Mouse (Mus musculus): ENCODE measurements at regions not wholly inside any gene's neighbourhood (a gene's known extent, or its start where the extent isn't known, plus 50 kb on each side); places are given as distances from the start of the nearest gene placed in this dataset.
"Not testable (repeated sequence)": the region's sequence is repeated elsewhere in the genome, so short reads cannot be mapped to it uniquely, and the experiment has no call there.

- peak overlapping the region; percentile 17; the same call in 1 of the 2 replicates for H3K27ac ChIP-seq (ENCODE audit: insufficient read depth, low read length)
- peaks cover 2% of the 10 kb centered on the region; the same call in 1 of the 2 replicates for H3K4me1 ChIP-seq (ENCODE audit: control insufficient read depth, insufficient read depth, low read length)
- H3K4me3 ChIP-seq (ENCODE audit: insufficient read depth, low read length), result no peak overlapping the region
- TF ChIP-seq POLR2A (IDR thresholded peaks at IDR 0.05; ENCODE audit: low read depth, low read length) (no peak), CTCF (IDR thresholded peaks at IDR 0.05; ENCODE audit: borderline replicate concordance, insufficient read depth, low read length) (no peak)
Measured at GRCm38 (mm10) chr6:31132396-31133190, 173.7 kb upstream of the Klf14 start.

GRCm38 (mm10) chr6:31133896-31134735, 175.2 kb upstream of the Klf14 start:
- Histone ChIP-seq H3K27ac (ENCODE audit: insufficient read depth, low read length) (0 out of 2 replicates have a peak overlapping the region, but pooled peaks have one; percentile 16), H3K4me3 (ENCODE audit: insufficient read depth, low read length) (no peak overlapping the region), H3K4me1 (ENCODE audit: control insufficient read depth, insufficient read depth, low read length) (peaks cover 2% of the 10 kb centered on the region; the same call in 1 of the 2 replicates)
- no peak for TF ChIP-seq POLR2A (IDR thresholded peaks at IDR 0.05; ENCODE audit: low read depth, low read length)
- TF ChIP-seq CTCF (IDR thresholded peaks at IDR 0.05; ENCODE audit: borderline replicate concordance, insufficient read depth, low read length), result no peak

- Histone ChIP-seq H3K4me1 (ENCODE audit: control insufficient read depth, insufficient read depth, low read length) (peaks cover 2% of the 10 kb centered on the region; the same call in 1 of the 2 replicates), H3K27ac (ENCODE audit: insufficient read depth, low read length) (peak overlapping the region; percentile 30; the same call in 1 of the 2 replicates), H3K4me3 (ENCODE audit: insufficient read depth, low read length) (no peak overlapping the region)
- TF ChIP-seq POLR2A (IDR thresholded peaks at IDR 0.05; ENCODE audit: low read depth, low read length), result no peak
- no peak for TF ChIP-seq CTCF (IDR thresholded peaks at IDR 0.05; ENCODE audit: borderline replicate concordance, insufficient read depth, low read length)
Measured at GRCm38 (mm10) chr6:31134736-31135077, 175.8 kb upstream of the Klf14 start.

GRCm38 (mm10) chr6:31135580-31135979, 176.7 kb upstream of the Klf14 start:
- Histone ChIP-seq H3K27ac (ENCODE audit: insufficient read depth, low read length) (no peak overlapping the region), H3K4me3 (ENCODE audit: insufficient read depth, low read length) (no peak overlapping the region), H3K4me1 (ENCODE audit: control insufficient read depth, insufficient read depth, low read length) (peaks cover 2% of the 10 kb centered on the region; the same call in 1 of the 2 replicates)
- TF ChIP-seq POLR2A (IDR thresholded peaks at IDR 0.05; ENCODE audit: low read depth, low read length) (no peak), CTCF (IDR thresholded peaks at IDR 0.05; ENCODE audit: borderline replicate concordance, insufficient read depth, low read length) (no peak)

GRCm38 (mm10) chr6:31136895-31137294, 178.0 kb upstream of the Klf14 start:
- TF ChIP-seq CTCF (IDR thresholded peaks at IDR 0.05; ENCODE audit: borderline replicate concordance, insufficient read depth, low read length) (no peak), POLR2A (IDR thresholded peaks at IDR 0.05; ENCODE audit: low read depth, low read length) (no peak)
- Histone ChIP-seq H3K4me3 (ENCODE audit: insufficient read depth, low read length) (no peak overlapping the region), H3K4me1 (ENCODE audit: control insufficient read depth, insufficient read depth, low read length) (peaks cover 2% of the 10 kb centered on the region; the same call in 1 of the 2 replicates), H3K27ac (ENCODE audit: insufficient read depth, low read length) (no peak overlapping the region)

GRCm38 (mm10) chr6:31137351-31137750, 178.5 kb upstream of the Klf14 start:
- no peak for TF ChIP-seq POLR2A (IDR thresholded peaks at IDR 0.05; ENCODE audit: low read depth, low read length)
- no peak for TF ChIP-seq CTCF (IDR thresholded peaks at IDR 0.05; ENCODE audit: borderline replicate concordance, insufficient read depth, low read length)

GRCm38 (mm10) chr6:31140000-31140399, 181.1 kb upstream of the Klf14 start:
- H3K4me3 ChIP-seq (ENCODE audit: insufficient read depth, low read length), result no peak overlapping the region
- no peak for TF ChIP-seq CTCF (IDR thresholded peaks at IDR 0.05; ENCODE audit: borderline replicate concordance, insufficient read depth, low read length)
- TF ChIP-seq POLR2A (IDR thresholded peaks at IDR 0.05; ENCODE audit: low read depth, low read length), result no peak

More at GRCm38 (mm10) chr6:31137351-31137750, 178.5 kb upstream of the Klf14 start:
- Histone ChIP-seq H3K4me1 (ENCODE audit: control insufficient read depth, insufficient read depth, low read length) (peaks cover 2% of the 10 kb centered on the region; the same call in 1 of the 2 replicates), H3K4me3 (ENCODE audit: insufficient read depth, low read length) (no peak overlapping the region), H3K27ac (ENCODE audit: insufficient read depth, low read length) (no peak overlapping the region)

GRCm38 (mm10) chr6:31140593-31140992, 181.7 kb upstream of the Klf14 start:
- H3K27ac ChIP-seq (ENCODE audit: insufficient read depth, low read length), result no peak overlapping the region
- peaks cover 2% of the 10 kb centered on the region; the same call in 1 of the 2 replicates for H3K4me1 ChIP-seq (ENCODE audit: control insufficient read depth, insufficient read depth, low read length)
- TF ChIP-seq CTCF (IDR thresholded peaks at IDR 0.05; ENCODE audit: borderline replicate concordance, insufficient read depth, low read length), result no peak
- no peak for TF ChIP-seq POLR2A (IDR thresholded peaks at IDR 0.05; ENCODE audit: low read depth, low read length)
- H3K4me3 ChIP-seq (ENCODE audit: insufficient read depth, low read length), result no peak overlapping the region

More at GRCm38 (mm10) chr6:31140000-31140399, 181.1 kb upstream of the Klf14 start:
- Histone ChIP-seq H3K4me1 (ENCODE audit: control insufficient read depth, insufficient read depth, low read length) (peaks cover 2% of the 10 kb centered on the region; the same call in 1 of the 2 replicates), H3K27ac (ENCODE audit: insufficient read depth, low read length) (no peak overlapping the region)

- Histone ChIP-seq H3K4me3 (ENCODE audit: insufficient read depth, low read length) (no peak overlapping the region), H3K27ac (ENCODE audit: insufficient read depth, low read length) (no peak overlapping the region), H3K4me1 (ENCODE audit: control insufficient read depth, insufficient read depth, low read length) (peaks cover 2% of the 10 kb centered on the region; the same call in 1 of the 2 replicates)
- TF ChIP-seq CTCF (IDR thresholded peaks at IDR 0.05; ENCODE audit: borderline replicate concordance, insufficient read depth, low read length), result no peak
- TF ChIP-seq POLR2A (IDR thresholded peaks at IDR 0.05; ENCODE audit: low read depth, low read length), result no peak
Measured at GRCm38 (mm10) chr6:31141486-31141885, 182.6 kb upstream of the Klf14 start.

- not testable (repeated sequence) for H3K4me1 ChIP-seq (ENCODE audit: control insufficient read depth, insufficient read depth, low read length); H3K4me3 ChIP-seq (ENCODE audit: insufficient read depth, low read length); H3K27ac ChIP-seq (ENCODE audit: insufficient read depth, low read length)
Measured at GRCm38 (mm10) chr6:31142479-31143007, 183.7 kb upstream of the Klf14 start.
